Mouse (Mus musculus): ENCODE measurements around the gene Galnt15. TPM values are rescaled to one million over a fixed set of nuclear protein-coding genes. Genes with fewer than 3 reads are reported as not detected.

Galnt15 gene
- polyA plus RNA-seq, 1 experiment from 2014 or later, result not detected

GRCm38 (mm10) chr14:32091704-32092103, 62.9 kb downstream of the Galnt15 start:
- Histone ChIP-seq H3K4me1 (replicated peaks) (peaks cover 23% of the 10 kb centered on the region), H3K36me3 (peaks cover 53% of the 10 kb centered on the region), H3K27me3 (no peaks in the 10 kb centered on the region), H3K9me3 (replicated peaks) (no peaks in the 10 kb centered on the region), H3K27ac (no peak overlapping the region), H3K4me2 (no peak overlapping the region), H3K9ac (no peak overlapping the region), H3K4me3 (replicated peaks) (no peak overlapping the region)
- DNase-seq (no peak), ATAC-seq (ENCODE audit: low read depth) (no peak)
- 84% methylated on average over 4 of the region's 4 CpGs for whole genome bisulfite sequencing (ENCODE audit: insufficient replicate concordance)

- Histone ChIP-seq H3K36me3 (peaks cover 66% of the 10 kb centered on the region), H3K4me1 (replicated peaks) (peaks cover 16% of the 10 kb centered on the region), H3K9me3 (replicated peaks) (no peaks in the 10 kb centered on the region), H3K4me2 (no peak overlapping the region), H3K27me3 (no peaks in the 10 kb centered on the region), H3K27ac (no peak overlapping the region), H3K9ac (no peak overlapping the region), H3K4me3 (replicated peaks) (no peak overlapping the region)
- WGBS (ENCODE audit: insufficient replicate concordance), result 40% methylated on average over 1 of the region's 1 CpGs
- DNase-seq (no peak), ATAC-seq (ENCODE audit: low read depth) (peak; percentile 47)
Measured at GRCm38 (mm10) chr14:32093018-32093417, 64.2 kb downstream of the Galnt15 start.

DNA sequence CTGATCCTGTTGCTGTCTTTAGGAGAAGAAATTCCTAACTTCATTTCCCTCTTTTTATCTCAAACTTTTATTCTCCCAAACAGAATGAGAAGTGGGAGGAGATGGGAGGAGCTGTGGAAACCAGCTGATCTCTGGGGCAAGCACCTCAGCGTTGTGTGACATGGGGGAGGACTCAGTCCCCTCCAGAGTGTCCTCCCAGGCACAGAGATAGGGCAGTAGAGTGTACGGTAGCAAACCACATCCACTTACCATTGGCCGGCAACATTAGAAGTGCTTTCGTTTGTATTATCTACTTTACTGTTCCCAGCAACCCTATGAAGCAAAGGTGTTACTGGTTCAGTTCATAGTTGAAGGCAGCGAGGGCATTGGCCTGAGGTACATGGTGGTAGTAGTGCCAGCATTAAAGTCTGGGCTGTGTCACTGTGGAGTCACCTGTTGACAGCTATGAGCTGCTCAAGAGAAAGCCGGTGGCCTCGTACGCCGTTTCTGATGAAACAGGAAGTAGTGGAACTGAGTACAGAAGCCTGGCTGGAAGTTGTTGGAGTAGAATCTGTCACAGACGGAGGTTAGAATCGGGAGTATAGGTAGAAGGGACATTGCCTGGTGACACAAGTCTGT, 64.8 kb downstream of the Galnt15 start:
- H3K9ac ChIP-seq, result no peak overlapping the region
- no peak overlapping the region for H3K4me2 ChIP-seq
- H3K4me3 ChIP-seq (replicated peaks), result no peak overlapping the region
- peaks cover 13% of the 10 kb centered on the region for H3K4me1 ChIP-seq (replicated peaks)
- no peak overlapping the region for H3K27ac ChIP-seq
- H3K36me3 ChIP-seq, result peaks cover 70% of the 10 kb centered on the region
- 54% methylated on average over 11 of the region's 11 CpGs for WGBS (ENCODE audit: insufficient replicate concordance)
- DNase-seq, result no peak
- H3K9me3 ChIP-seq (replicated peaks), result no peaks in the 10 kb centered on the region
- H3K27me3 ChIP-seq, result no peaks in the 10 kb centered on the region
- ATAC-seq (ENCODE audit: low read depth), result peak; percentile 41; the same call in 1 of the 2 replicates

DNA sequence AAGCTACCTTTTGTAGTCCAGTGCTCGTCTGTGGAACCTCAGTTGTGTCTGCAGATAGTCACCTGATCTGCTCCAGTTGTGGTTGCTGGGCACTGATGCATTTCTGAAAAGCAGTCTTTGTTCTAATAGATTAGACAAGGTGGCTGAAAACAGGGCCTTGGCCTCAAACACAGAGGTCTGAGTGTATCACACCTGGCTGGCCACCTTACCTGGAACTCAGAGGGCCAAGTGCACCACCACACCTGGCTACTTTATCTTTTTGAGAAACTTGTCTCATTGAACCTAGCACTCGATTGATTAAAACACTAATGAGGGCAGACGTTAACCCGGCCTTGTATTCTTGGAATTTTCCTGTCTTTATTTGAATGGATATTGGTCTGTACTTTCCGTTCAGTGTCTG, 66.9 kb downstream of the Galnt15 start:
- ATAC-seq (ENCODE audit: low read depth) (no peak), DNase-seq (no peak)
- H3K4me1 ChIP-seq (replicated peaks), result peaks cover 10% of the 10 kb centered on the region
- WGBS (ENCODE audit: insufficient replicate concordance), result 77% methylated on average over 5 of the region's 5 CpGs
- H3K9ac ChIP-seq, result no peak overlapping the region
- no peaks in the 10 kb centered on the region for H3K27me3 ChIP-seq
- no peak overlapping the region for H3K27ac ChIP-seq
- no peak overlapping the region for H3K4me3 ChIP-seq (replicated peaks)
- H3K9me3 ChIP-seq (replicated peaks), result no peaks in the 10 kb centered on the region
- H3K36me3 ChIP-seq, result peaks cover 85% of the 10 kb centered on the region
- H3K4me2 ChIP-seq, result no peak overlapping the region

DNA sequence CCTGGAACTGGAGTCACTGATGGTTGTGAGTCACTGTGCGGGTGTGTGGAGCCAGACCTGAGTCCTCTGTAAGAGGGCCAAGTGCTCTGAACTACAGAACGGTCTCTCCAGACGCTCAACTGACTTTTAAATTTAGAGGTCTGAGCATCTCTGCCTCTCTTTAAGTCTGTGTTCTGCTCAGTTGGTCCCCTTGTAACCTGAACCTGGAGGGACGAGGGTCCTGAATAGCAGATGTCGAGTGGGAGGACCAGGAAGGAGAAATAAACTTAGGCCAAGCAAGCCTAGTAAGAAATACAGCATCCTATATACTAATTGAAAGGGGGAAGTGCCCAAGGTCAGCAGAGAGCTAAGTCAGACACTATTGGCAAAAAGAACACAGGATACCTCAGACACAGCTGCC, 68.0 kb downstream of the Galnt15 start:
- H3K27ac ChIP-seq, result no peak overlapping the region
- ATAC-seq (ENCODE audit: low read depth) (no peak), DNase-seq (no peak)
- no peak overlapping the region for H3K4me2 ChIP-seq
- no peak overlapping the region for H3K9ac ChIP-seq
- 78% methylated on average over 5 of the region's 5 CpGs for WGBS (ENCODE audit: insufficient replicate concordance)
- no peak overlapping the region for H3K4me3 ChIP-seq (replicated peaks)
- H3K27me3 ChIP-seq, result no peaks in the 10 kb centered on the region
- peaks cover 87% of the 10 kb centered on the region for H3K36me3 ChIP-seq
- H3K9me3 ChIP-seq (replicated peaks), result no peaks in the 10 kb centered on the region
- peaks cover 6% of the 10 kb centered on the region; the same call in 1 of the 2 replicates for H3K4me1 ChIP-seq (replicated peaks)

GRCm38 (mm10) chr14:32097691-32098090, 68.9 kb downstream of the Galnt15 start:
- no peak overlapping the region for H3K4me2 ChIP-seq
- ATAC-seq (ENCODE audit: low read depth), result no peak
- no peak overlapping the region for H3K4me3 ChIP-seq (replicated peaks)
- 82% methylated on average over 7 of the region's 7 CpGs for WGBS (ENCODE audit: insufficient replicate concordance)
- no peak overlapping the region for H3K27ac ChIP-seq
- no peaks in the 10 kb centered on the region for H3K4me1 ChIP-seq (replicated peaks)
- H3K36me3 ChIP-seq, result peaks cover 87% of the 10 kb centered on the region
- no peaks in the 10 kb centered on the region for H3K9me3 ChIP-seq (replicated peaks)
- no peaks in the 10 kb centered on the region for H3K27me3 ChIP-seq
- H3K9ac ChIP-seq, result no peak overlapping the region
- no peak for DNase-seq

DNA sequence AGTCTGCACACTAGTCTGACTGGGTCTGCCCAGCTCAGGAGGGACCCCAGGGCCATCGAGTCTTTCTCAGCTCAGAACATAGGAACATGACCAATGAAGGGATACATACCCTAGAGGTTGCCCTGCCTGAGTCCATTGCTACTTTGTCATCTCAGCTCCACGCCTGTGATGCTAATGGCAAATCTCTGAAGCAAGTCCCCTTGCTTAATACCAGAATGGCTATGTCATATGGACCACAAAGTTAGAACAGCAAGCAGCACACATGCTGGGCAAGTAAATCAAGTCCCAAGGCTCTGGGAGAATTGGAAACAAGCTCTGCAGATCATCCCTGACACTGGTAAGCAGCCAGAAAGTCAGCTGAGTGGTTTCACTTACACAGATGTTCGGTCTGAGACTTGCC, 70.2 kb downstream of the Galnt15 start:
- no peak overlapping the region for H3K9ac ChIP-seq
- peaks cover 90% of the 10 kb centered on the region for H3K36me3 ChIP-seq
- DNase-seq (no peak), ATAC-seq (ENCODE audit: low read depth) (no peak)
- no peaks in the 10 kb centered on the region for H3K9me3 ChIP-seq (replicated peaks)
- no peaks in the 10 kb centered on the region for H3K4me1 ChIP-seq (replicated peaks)
- no peak overlapping the region for H3K27ac ChIP-seq
- no peak overlapping the region for H3K4me2 ChIP-seq
- 84% methylated on average over 3 of the region's 3 CpGs for WGBS (ENCODE audit: insufficient replicate concordance)
- no peaks in the 10 kb centered on the region for H3K27me3 ChIP-seq
- no peak overlapping the region for H3K4me3 ChIP-seq (replicated peaks)

GRCm38 (mm10) chr14:32103556-32103955, 74.8 kb downstream of the Galnt15 start:
- H3K4me1 ChIP-seq (replicated peaks), result peaks cover 6% of the 10 kb centered on the region; the same call in 1 of the 2 replicates
- H3K9ac ChIP-seq, result no peak overlapping the region
- WGBS (ENCODE audit: insufficient replicate concordance), result 83% methylated on average over 4 of the region's 4 CpGs
- no peak overlapping the region for H3K27ac ChIP-seq
- ATAC-seq (ENCODE audit: low read depth) (no peak), DNase-seq (no peak)
- H3K4me3 ChIP-seq (replicated peaks), result no peak overlapping the region
- H3K36me3 ChIP-seq, result peaks cover 54% of the 10 kb centered on the region
- H3K9me3 ChIP-seq (replicated peaks), result no peaks in the 10 kb centered on the region
- no peak overlapping the region for H3K4me2 ChIP-seq
- H3K27me3 ChIP-seq, result no peaks in the 10 kb centered on the region

DNA sequence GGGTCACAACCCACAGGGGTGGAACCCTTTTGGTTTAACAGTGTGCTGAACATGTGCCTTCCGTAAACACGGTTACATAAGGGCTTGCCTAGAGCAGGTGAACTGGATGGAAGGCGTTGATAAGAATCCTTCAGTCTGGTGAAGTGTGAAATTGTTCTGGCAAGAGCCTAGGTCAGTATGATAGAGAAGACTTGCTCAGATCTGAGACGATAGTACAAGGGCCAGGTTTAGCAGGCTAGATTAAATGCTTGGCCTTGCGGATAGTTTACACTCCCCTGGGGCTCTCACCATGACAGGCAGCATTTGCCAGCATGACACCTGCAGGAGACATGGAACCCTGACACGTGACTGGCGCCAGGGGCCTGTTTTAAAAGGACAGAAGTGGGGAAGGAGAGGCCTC, 76.9 kb downstream of the Galnt15 start:
- Histone ChIP-seq H3K9ac (no peak overlapping the region), H3K4me2 (no peak overlapping the region), H3K36me3 (peaks cover 33% of the 10 kb centered on the region), H3K27ac (no peak overlapping the region), H3K27me3 (no peaks in the 10 kb centered on the region), H3K4me1 (replicated peaks) (peaks cover 6% of the 10 kb centered on the region; the same call in 1 of the 2 replicates), H3K9me3 (replicated peaks) (no peaks in the 10 kb centered on the region), H3K4me3 (replicated peaks) (no peak overlapping the region)
- DNase-seq, result no peak
- no peak for ATAC-seq (ENCODE audit: low read depth)
- WGBS (ENCODE audit: insufficient replicate concordance), result 49% methylated on average over 7 of the region's 7 CpGs

- DNase-seq (no peak), ATAC-seq (ENCODE audit: low read depth) (no peak)
- Histone ChIP-seq H3K4me3 (replicated peaks) (no peak overlapping the region), H3K9ac (no peak overlapping the region), H3K27me3 (no peaks in the 10 kb centered on the region), H3K4me2 (no peak overlapping the region), H3K9me3 (replicated peaks) (no peaks in the 10 kb centered on the region), H3K27ac (no peak overlapping the region), H3K36me3 (peaks cover 24% of the 10 kb centered on the region), H3K4me1 (replicated peaks) (peaks cover 6% of the 10 kb centered on the region; the same call in 1 of the 2 replicates)
- WGBS (ENCODE audit: insufficient replicate concordance), result 66% methylated on average over 4 of the region's 4 CpGs
Measured at GRCm38 (mm10) chr14:32106911-32107310, 78.1 kb downstream of the Galnt15 start.
